Mouse (Mus musculus) spleen, adult 2 months (tissue): ENCODE data around the gene Tsg101.

ENCODE experiments used
- CTCF ChIP-seq: fragments of 200-500 bp; IDR thresholded peaks from 2 replicates; pipeline ENCODE4 v1.5.1; 2011; ENCODE audit warnings: mild to moderate bottlenecking, inconsistent platforms; ENCODE audit not compliant: insufficient read depth, insufficient read length, insufficient replicate concordance; ENCODE audit errors: extremely low read depth
- POLR2A ChIP-seq: fragments of 200-500 bp; IDR thresholded peaks from 2 replicates; pipeline ENCODE4 v1.6.1; 2011; ENCODE audit warnings: low read depth, low read length, inconsistent platforms

DNA sequence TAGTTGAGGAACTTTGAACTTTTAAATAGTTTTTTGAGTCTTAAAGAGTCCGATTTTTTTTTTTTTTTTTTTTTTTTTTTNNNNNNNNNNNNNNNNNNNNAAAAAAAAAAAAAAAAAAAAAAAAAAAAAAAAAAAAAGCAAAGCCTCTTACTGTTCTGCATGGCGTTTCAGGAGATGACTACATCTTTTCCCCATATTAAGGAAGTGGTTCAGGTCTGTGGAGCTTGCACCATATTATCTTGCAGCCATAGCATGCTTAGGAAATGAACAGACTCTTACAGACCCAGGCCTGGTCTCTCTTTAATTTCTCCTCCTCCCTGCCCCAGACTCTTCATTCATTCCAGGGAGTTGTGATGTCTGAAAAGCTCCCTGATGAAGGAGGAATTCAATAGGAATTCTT is 38.8 kb downstream of the Tsg101 start:
- TF ChIP-seq CTCF (no peak), POLR2A (no peak)
